Comparison of ENCODE assay signal across 9 mouse cellular contexts in the genomic region with DNA sequence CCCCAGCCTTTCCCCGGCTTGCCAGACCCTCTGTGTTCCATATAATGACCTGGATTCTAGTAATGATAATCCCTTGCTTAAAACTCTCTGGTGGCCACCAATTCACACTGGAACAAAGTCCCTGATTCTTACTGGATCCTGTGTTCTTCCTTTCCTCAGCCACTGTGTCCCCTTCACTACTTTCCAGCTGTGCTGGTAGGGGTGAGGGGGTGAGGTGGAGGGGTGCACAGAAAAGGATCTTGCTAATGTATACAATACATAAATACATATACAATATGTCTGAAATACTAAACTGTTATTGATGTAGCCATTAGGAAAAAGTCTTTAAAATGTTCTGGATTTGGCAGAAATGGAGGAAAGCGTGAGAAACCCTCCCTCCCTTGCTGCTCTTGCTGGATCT. TPM values are rescaled to one million over a fixed set of nuclear protein-coding genes. Genes with fewer than 3 reads are reported as not detected.
DNase-seq lines count a peak whose midpoint lies in the region; ATAC-seq lines count a peak whose summit lies in the region.
"Had no signal": no experiment of that assay in that cellular context is flagged by ENCODE, and none has a peak within 500 bp of the region (broad histone marks: within the 10 kb centered on the region; RNA-seq: fewer than 3 reads in every experiment).

No protein-coding gene starts in this region.

- H3K9me3 ChIP-seq in kidney, embryonic 16.5 days (ENCODE audit: low read length): peaks cover 12% of the 10 kb centered on the region
- no peaks in the 10 kb centered on the region for H3K9me3 ChIP-seq in embryonic facial prominence, embryonic 11.5 days (replicated peaks; ENCODE audit: control insufficient read depth, low read length)
- H3K9me3 ChIP-seq in intestine, embryonic 15.5 days: no peaks in the 10 kb centered on the region
- H3K9me3 ChIP-seq in neural tube, embryonic 13.5 days: 0 out of 2 replicates have a peak, but pooled peaks cover 7% of the 10 kb centered on the region

- ATAC-seq in kidney, embryonic 16.5 days (ENCODE audit: low FRiP score, low TSS enrichment): no peak
- ATAC-seq in embryonic facial prominence, embryonic 11.5 days (replicated peaks; ENCODE audit: insufficient number of reproducible peaks, low FRiP score, low TSS enrichment, low read depth): no peak
- ATAC-seq in intestine, embryonic 15.5 days: no peak
- no peak for ATAC-seq in neural tube, embryonic 13.5 days (ENCODE audit: low read depth)

- no peak overlapping the region for H3K9ac ChIP-seq in kidney, embryonic 16.5 days (replicated peaks; ENCODE audit: low read length)
- H3K9ac ChIP-seq in embryonic facial prominence, embryonic 11.5 days (replicated peaks; ENCODE audit: low read length): peak overlapping the region; percentile 60; the same call in 1 of the 2 replicates
- H3K9ac ChIP-seq in intestine, embryonic 15.5 days: no peak overlapping the region
- peak overlapping the region; percentile 74; the same call in 1 of the 2 replicates for H3K9ac ChIP-seq in neural tube, embryonic 13.5 days

- peak overlapping the region; percentile 69 for H3K4me2 ChIP-seq in kidney, embryonic 16.5 days (replicated peaks; ENCODE audit: low read depth, low read length)
- H3K4me2 ChIP-seq in embryonic facial prominence, embryonic 11.5 days (ENCODE audit: low read depth, low read length): 0 out of 2 replicates have a peak overlapping the region, but pooled peaks have one; percentile 76
- H3K4me2 ChIP-seq in intestine, embryonic 15.5 days (replicated peaks): peak overlapping the region; percentile 69
- H3K4me2 ChIP-seq in neural tube, embryonic 13.5 days: peak overlapping the region; percentile 62

- 96% methylated on average over 2 of the region's 2 CpGs for WGBS in kidney, embryonic 16.5 days
- WGBS in embryonic facial prominence, embryonic 11.5 days: 98% methylated on average over 2 of the region's 2 CpGs
- 93% methylated on average over 2 of the region's 2 CpGs for WGBS in intestine, embryonic 15.5 days
- WGBS in neural tube, embryonic 13.5 days: 94% methylated on average over 2 of the region's 2 CpGs

- peaks cover 12% of the 10 kb centered on the region for H3K4me1 ChIP-seq in kidney, embryonic 16.5 days (ENCODE audit: insufficient read depth, low read length)
- peaks cover 3% of the 10 kb centered on the region for H3K4me1 ChIP-seq in embryonic facial prominence, embryonic 11.5 days (ENCODE audit: control insufficient read depth, insufficient read depth, low read length)
- H3K4me1 ChIP-seq in intestine, embryonic 15.5 days (replicated peaks): peaks cover 12% of the 10 kb centered on the region; the same call in 1 of the 2 replicates
- peaks cover 18% of the 10 kb centered on the region for H3K4me1 ChIP-seq in neural tube, embryonic 13.5 days (replicated peaks)

- H3K36me3 ChIP-seq in kidney, embryonic 16.5 days (ENCODE audit: insufficient read depth, low read length): peaks cover 47% of the 10 kb centered on the region
- H3K36me3 ChIP-seq in embryonic facial prominence, embryonic 11.5 days (replicated peaks; ENCODE audit: control insufficient read depth, insufficient read depth, low read depth, low read length): peaks cover 10% of the 10 kb centered on the region
- H3K36me3 ChIP-seq in intestine, embryonic 15.5 days: peaks cover 32% of the 10 kb centered on the region
- H3K36me3 ChIP-seq in neural tube, embryonic 13.5 days: peaks cover 49% of the 10 kb centered on the region

- H3K27ac ChIP-seq in kidney, embryonic 16.5 days (ENCODE audit: low read length): no peak overlapping the region
- no peak overlapping the region for H3K27ac ChIP-seq in embryonic facial prominence, embryonic 11.5 days (replicated peaks; ENCODE audit: low read depth, low read length)
- H3K27ac ChIP-seq in intestine, embryonic 15.5 days: no peak overlapping the region
- peak overlapping the region; percentile 89 for H3K27ac ChIP-seq in neural tube, embryonic 13.5 days (replicated peaks)

- H3K27me3 ChIP-seq in kidney, embryonic 16.5 days (ENCODE audit: insufficient read depth, low read length): no peaks in the 10 kb centered on the region
- H3K27me3 ChIP-seq in embryonic facial prominence, embryonic 11.5 days (ENCODE audit: control insufficient read depth, insufficient read depth, low read length): no peaks in the 10 kb centered on the region
- H3K27me3 ChIP-seq in intestine, embryonic 15.5 days (replicated peaks): no peaks in the 10 kb centered on the region
- no peaks in the 10 kb centered on the region for H3K27me3 ChIP-seq in neural tube, embryonic 13.5 days
- H3K27me3 ChIP-seq: Patski had no signal

- no peak for DNase-seq in kidney, adult 11 months
- no peak for DNase-seq in embryonic facial prominence, embryonic 11.5 days (ENCODE audit: low spot score)
- no peak for DNase-seq in left cerebral cortex, adult 8-10 months (ENCODE audit: low spot score in 2 of 2)
- DNase-seq in kidney, adult 9 months: no peak
- DNase-seq in left cerebral cortex, adult 18-20 months (ENCODE audit: low spot score in 2 of 2): no peak

- 0 out of 2 replicates have a peak overlapping the region, but pooled peaks have one; percentile 73 for H3K4me3 ChIP-seq in kidney, embryonic 16.5 days (ENCODE audit: low read length)
- no peak overlapping the region for H3K4me3 ChIP-seq in embryonic facial prominence, embryonic 11.5 days (ENCODE audit: low read depth, low read length)
- H3K4me3 ChIP-seq in intestine, embryonic 15.5 days (replicated peaks): peak overlapping the region; percentile 68; the same call in 1 of the 2 replicates
- H3K4me3 ChIP-seq in neural tube, embryonic 13.5 days: peak overlapping the region; percentile 66; the same call in 1 of the 2 replicates

RNA-seq across cellular contexts. Expression of a gene that starts 1.3 kb away (rescaled TPM):
- polyA plus RNA-seq in kidney, embryonic 16.5 days (2015; fragmentation: Nextera tagmentation; extraction: Ambion mirVana): 26.1 and 27.0 TPM in 2 replicates
- 26.8 and 29.0 TPM in 2 replicates for polyA plus RNA-seq in embryonic facial prominence, embryonic 11.5 days (2014; fragmentation: Nextera tagmentation; extraction: Ambion mirVana)
- polyA plus RNA-seq in intestine, embryonic 15.5 days (2015; fragmentation: Nextera tagmentation; extraction: Ambion mirVana): 24.5 and 25.6 TPM in 2 replicates
- polyA plus RNA-seq in neural tube, embryonic 13.5 days (2015; fragmentation: Nextera tagmentation; extraction: Ambion mirVana): 25.7 and 27.9 TPM in 2 replicates
- total RNA-seq in left cerebral cortex, adult 8-10 months (2022): 10 to 100 TPM; 11.2 to 13.0 (median 12.0) TPM
- 10 to 100 TPM; 10.7 to 11.0 TPM for total RNA-seq in left cerebral cortex, adult 18-20 months (2021)

RNA-seq across cellular contexts. Expression of a gene that starts 30.0 kb away (rescaled TPM):
- polyA plus RNA-seq in kidney, embryonic 16.5 days (2015; fragmentation: Nextera tagmentation; extraction: Ambion mirVana): 27.2 and 33.4 TPM in 2 replicates
- polyA plus RNA-seq in embryonic facial prominence, embryonic 11.5 days (2014; fragmentation: Nextera tagmentation; extraction: Ambion mirVana): 21.5 and 22.2 TPM in 2 replicates
- 28.6 and 29.0 TPM in 2 replicates for polyA plus RNA-seq in intestine, embryonic 15.5 days (2015; fragmentation: Nextera tagmentation; extraction: Ambion mirVana)
- polyA plus RNA-seq in neural tube, embryonic 13.5 days (2015; fragmentation: Nextera tagmentation; extraction: Ambion mirVana): 17.2 and 18.5 TPM in 2 replicates
- total RNA-seq in left cerebral cortex, adult 8-10 months (2022): 10 to 100 TPM; 19.8 to 25.0 (median 21.5) TPM
- total RNA-seq in left cerebral cortex, adult 18-20 months (2021): 10 to 100 TPM; 20.5 to 22.6 TPM

Comparison
In these comparisons a context has a peak if more than half of its experiments do, and no peak if none do; other contexts are left out.
1. H3K9ac ChIP-seq: peak in embryonic facial prominence, embryonic 11.5 days (single experiment) and neural tube, embryonic 13.5 days (single experiment); none in kidney, embryonic 16.5 days (single experiment) and intestine, embryonic 15.5 days (single experiment).
2. Peak in every context shown above with its lines, with median percentiles within 50 percentile points of each other: H3K4me2 ChIP-seq.